Mouse (Mus musculus): Measurements from ENCODE around the gene Wwox. TPM values are rescaled to one million over a fixed set of nuclear protein-coding genes. Genes with fewer than 3 reads are reported as not detected.
A peak's percentile ranks its signal among the peaks of the same experiment; 100 is the strongest.

Gene Wwox
- polyA plus RNA-seq, 1 experiment from 2014 or later, result 8.9 TPM

- H3K4me2 ChIP-seq (ENCODE audit: low read length), result no peak overlapping the region
- no peak for ATAC-seq
- H3K4me1 ChIP-seq (ENCODE audit: control insufficient read depth, insufficient read depth, low read length), result peaks cover 6% of the 10 kb centered on the region; the same call in 1 of the 2 replicates
- no peak overlapping the region for H3K9ac ChIP-seq (ENCODE audit: low read length)
- WGBS, result 93% methylated on average over 6 of the region's 6 CpGs
- H3K36me3 ChIP-seq (ENCODE audit: control insufficient read depth, insufficient read depth, low read length), result no peaks in the 10 kb centered on the region
- H3K9me3 ChIP-seq (replicated peaks; ENCODE audit: control insufficient read depth, low read length), result no peaks in the 10 kb centered on the region
- no peak for DNase-seq (ENCODE audit: low spot score)
- no peak overlapping the region for H3K27ac ChIP-seq (ENCODE audit: low read depth, low read length)
- no peak overlapping the region for H3K4me3 ChIP-seq (ENCODE audit: low read depth, low read length)
- H3K27me3 ChIP-seq (replicated peaks; ENCODE audit: control insufficient read depth, insufficient read depth, low read length), result no peaks in the 10 kb centered on the region
Measured at GRCm38 (mm10) chr8:115234068-115234467, 794.6 kb downstream of the Wwox start.

GRCm38 (mm10) chr8:115237596-115237995, 798.1 kb downstream of the Wwox start:
- Histone ChIP-seq H3K9me3 (replicated peaks; ENCODE audit: control insufficient read depth, low read length) (no peaks in the 10 kb centered on the region), H3K36me3 (ENCODE audit: control insufficient read depth, insufficient read depth, low read length) (no peaks in the 10 kb centered on the region), H3K4me2 (ENCODE audit: low read length) (no peak overlapping the region), H3K27me3 (replicated peaks; ENCODE audit: control insufficient read depth, insufficient read depth, low read length) (no peaks in the 10 kb centered on the region), H3K9ac (ENCODE audit: low read length) (no peak overlapping the region), H3K27ac (ENCODE audit: low read depth, low read length) (0 out of 2 replicates have a peak overlapping the region, but pooled peaks have one; percentile 6), H3K4me3 (ENCODE audit: low read depth, low read length) (no peak overlapping the region), H3K4me1 (ENCODE audit: control insufficient read depth, insufficient read depth, low read length) (peaks cover 6% of the 10 kb centered on the region; the same call in 1 of the 2 replicates)
- 13% methylated on average over 9 of the region's 9 CpGs for WGBS
- no peak for ATAC-seq
- DNase-seq (ENCODE audit: low spot score), result no peak

GRCm38 (mm10) chr8:115243465-115244027, 804.1 kb downstream of the Wwox start:
- H3K27ac ChIP-seq (ENCODE audit: low read depth, low read length), result no peak overlapping the region
- no peaks in the 10 kb centered on the region for H3K9me3 ChIP-seq (replicated peaks; ENCODE audit: control insufficient read depth, low read length)
- H3K4me3 ChIP-seq (ENCODE audit: low read depth, low read length), result no peak overlapping the region
- 0 out of 2 replicates have a peak, but pooled peaks cover 2% of the 10 kb centered on the region for H3K27me3 ChIP-seq (replicated peaks; ENCODE audit: control insufficient read depth, insufficient read depth, low read length)
- 15% methylated on average over 9 of the region's 9 CpGs for WGBS
- no peak overlapping the region for H3K9ac ChIP-seq (ENCODE audit: low read length)
- no peak overlapping the region for H3K4me2 ChIP-seq (ENCODE audit: low read length)
- H3K36me3 ChIP-seq (ENCODE audit: control insufficient read depth, insufficient read depth, low read length), result no peaks in the 10 kb centered on the region
- H3K4me1 ChIP-seq (ENCODE audit: control insufficient read depth, insufficient read depth, low read length), result peaks cover 6% of the 10 kb centered on the region; the same call in 1 of the 2 replicates
- peak; percentile 58; the same call in 1 of the 2 replicates for ATAC-seq
- peak; percentile 72 for DNase-seq (ENCODE audit: low spot score)

GRCm38 (mm10) chr8:115249688-115250366, 810.4 kb downstream of the Wwox start:
- ATAC-seq (no peak), DNase-seq (ENCODE audit: low spot score) (no peak)
- Histone ChIP-seq H3K27me3 (replicated peaks; ENCODE audit: control insufficient read depth, insufficient read depth, low read length) (0 out of 2 replicates have a peak, but pooled peaks cover 2% of the 10 kb centered on the region), H3K36me3 (ENCODE audit: control insufficient read depth, insufficient read depth, low read length) (no peaks in the 10 kb centered on the region), H3K9me3 (replicated peaks; ENCODE audit: control insufficient read depth, low read length) (no peaks in the 10 kb centered on the region), H3K4me3 (ENCODE audit: low read depth, low read length) (no peak overlapping the region), H3K4me2 (ENCODE audit: low read length) (no peak overlapping the region), H3K27ac (ENCODE audit: low read depth, low read length) (no peak overlapping the region), H3K4me1 (ENCODE audit: control insufficient read depth, insufficient read depth, low read length) (no peaks in the 10 kb centered on the region), H3K9ac (ENCODE audit: low read length) (no peak overlapping the region)
- WGBS, result 30% methylated on average over 22 of the region's 22 CpGs

GRCm38 (mm10) chr8:115255550-115255949, 816.1 kb downstream of the Wwox start:
- no peak for ATAC-seq
- H3K4me1 ChIP-seq (ENCODE audit: control insufficient read depth, insufficient read depth, low read length), result peaks cover 4% of the 10 kb centered on the region
- 93% methylated on average over 13 of the region's 13 CpGs for WGBS
- DNase-seq (ENCODE audit: low spot score), result no peak
- H3K4me3 ChIP-seq (ENCODE audit: low read depth, low read length), result no peak overlapping the region
- no peak overlapping the region for H3K9ac ChIP-seq (ENCODE audit: low read length)
- H3K36me3 ChIP-seq (ENCODE audit: control insufficient read depth, insufficient read depth, low read length), result no peaks in the 10 kb centered on the region
- H3K9me3 ChIP-seq (replicated peaks; ENCODE audit: control insufficient read depth, low read length), result no peaks in the 10 kb centered on the region
- no peak overlapping the region for H3K27ac ChIP-seq (ENCODE audit: low read depth, low read length)
- no peak overlapping the region for H3K4me2 ChIP-seq (ENCODE audit: low read length)
- no peaks in the 10 kb centered on the region for H3K27me3 ChIP-seq (replicated peaks; ENCODE audit: control insufficient read depth, insufficient read depth, low read length)

GRCm38 (mm10) chr8:115257417-115257816, 818.0 kb downstream of the Wwox start:
- DNase-seq (ENCODE audit: low spot score), result no peak
- H3K27ac ChIP-seq (ENCODE audit: low read depth, low read length), result no peak overlapping the region
- H3K4me3 ChIP-seq (ENCODE audit: low read depth, low read length), result no peak overlapping the region

GRCm38 (mm10) chr8:115259806-115260205, 820.4 kb downstream of the Wwox start:
- Histone ChIP-seq H3K27me3 (replicated peaks; ENCODE audit: control insufficient read depth, insufficient read depth, low read length) (no peaks in the 10 kb centered on the region), H3K4me1 (ENCODE audit: control insufficient read depth, insufficient read depth, low read length) (peaks cover 4% of the 10 kb centered on the region), H3K36me3 (ENCODE audit: control insufficient read depth, insufficient read depth, low read length) (no peaks in the 10 kb centered on the region), H3K9me3 (replicated peaks; ENCODE audit: control insufficient read depth, low read length) (no peaks in the 10 kb centered on the region), H3K4me2 (ENCODE audit: low read length) (no peak overlapping the region), H3K4me3 (ENCODE audit: low read depth, low read length) (no peak overlapping the region), H3K27ac (ENCODE audit: low read depth, low read length) (no peak overlapping the region), H3K9ac (ENCODE audit: low read length) (0 out of 2 replicates have a peak overlapping the region, but pooled peaks have one; percentile 3)
- peak; percentile 57 for DNase-seq (ENCODE audit: low spot score)
- WGBS, result 13% methylated on average over 12 of the region's 12 CpGs
- ATAC-seq, result no peak

More at GRCm38 (mm10) chr8:115257417-115257816, 818.0 kb downstream of the Wwox start:
- 94% methylated on average over 17 of the region's 17 CpGs for WGBS
- H3K36me3 ChIP-seq (ENCODE audit: control insufficient read depth, insufficient read depth, low read length), result no peaks in the 10 kb centered on the region
- no peaks in the 10 kb centered on the region for H3K9me3 ChIP-seq (replicated peaks; ENCODE audit: control insufficient read depth, low read length)
- peaks cover 4% of the 10 kb centered on the region for H3K4me1 ChIP-seq (ENCODE audit: control insufficient read depth, insufficient read depth, low read length)
- H3K9ac ChIP-seq (ENCODE audit: low read length), result no peak overlapping the region
- H3K4me2 ChIP-seq (ENCODE audit: low read length), result no peak overlapping the region
- no peak for ATAC-seq
- H3K27me3 ChIP-seq (replicated peaks; ENCODE audit: control insufficient read depth, insufficient read depth, low read length), result no peaks in the 10 kb centered on the region

- ATAC-seq (no peak), DNase-seq (ENCODE audit: low spot score) (no peak)
- Histone ChIP-seq H3K27me3 (replicated peaks; ENCODE audit: control insufficient read depth, insufficient read depth, low read length) (no peaks in the 10 kb centered on the region), H3K9me3 (replicated peaks; ENCODE audit: control insufficient read depth, low read length) (no peaks in the 10 kb centered on the region), H3K4me3 (ENCODE audit: low read depth, low read length) (no peak overlapping the region), H3K9ac (ENCODE audit: low read length) (no peak overlapping the region), H3K4me1 (ENCODE audit: control insufficient read depth, insufficient read depth, low read length) (no peaks in the 10 kb centered on the region), H3K4me2 (ENCODE audit: low read length) (no peak overlapping the region), H3K36me3 (ENCODE audit: control insufficient read depth, insufficient read depth, low read length) (no peaks in the 10 kb centered on the region), H3K27ac (ENCODE audit: low read depth, low read length) (no peak overlapping the region)
- WGBS, result 82% methylated on average over 11 of the region's 11 CpGs
Measured at GRCm38 (mm10) chr8:115267196-115267595, 827.7 kb downstream of the Wwox start.

- Histone ChIP-seq H3K27ac (ENCODE audit: low read depth, low read length) (no peak overlapping the region), H3K9me3 (replicated peaks; ENCODE audit: control insufficient read depth, low read length) (no peaks in the 10 kb centered on the region), H3K9ac (ENCODE audit: low read length) (no peak overlapping the region), H3K36me3 (ENCODE audit: control insufficient read depth, insufficient read depth, low read length) (no peaks in the 10 kb centered on the region), H3K4me3 (ENCODE audit: low read depth, low read length) (no peak overlapping the region), H3K4me1 (ENCODE audit: control insufficient read depth, insufficient read depth, low read length) (no peaks in the 10 kb centered on the region), H3K4me2 (ENCODE audit: low read length) (no peak overlapping the region), H3K27me3 (replicated peaks; ENCODE audit: control insufficient read depth, insufficient read depth, low read length) (no peaks in the 10 kb centered on the region)
- DNase-seq (ENCODE audit: low spot score), result no peak
- 47% methylated on average over 4 of the region's 4 CpGs for WGBS
- ATAC-seq, result no peak
Measured at GRCm38 (mm10) chr8:115269601-115270000, 830.1 kb downstream of the Wwox start.
